Mouse (Mus musculus) E14TG2a.4 (cell line): Measurements from ENCODE around the gene Olfr693.
"Not testable (repeated sequence)": the region's sequence is repeated elsewhere in the genome, so short reads cannot be mapped to it uniquely, and the experiment has no call there.

ENCODE experiments used
- H3K27me3 ChIP-seq: 2 replicates; pipeline ENCODE4 v1.6.1; 2014; ENCODE audit warnings: low read length, control low read depth; ENCODE audit not compliant: insufficient read depth
- H3K36me3 ChIP-seq: 2 replicates; pipeline ENCODE4 v1.6.1; 2014; ENCODE audit warnings: low read length, control low read depth; ENCODE audit not compliant: insufficient read depth
- H3K4me1 ChIP-seq: replicated peaks from 2 replicates; pipeline ENCODE4 v1.6.1; 2014; ENCODE audit warnings: low read depth, low read length, control low read depth
- H3K4me3 ChIP-seq: replicated peaks from 2 replicates; pipeline ENCODE4 v1.5.1; 2014; ENCODE audit warnings: mild to moderate bottlenecking, low read length
- H3K9me3 ChIP-seq: 2 replicates; pipeline ENCODE4 v1.6.1; 2014; ENCODE audit warnings: low read length, control low read depth
- CTCF ChIP-seq: conservative IDR thresholded peaks from 2 replicates; pipeline ENCODE4 v1.5.1; 2014; ENCODE audit warnings: low read length
- NANOG ChIP-seq: IDR thresholded peaks from 2 replicates; pipeline ENCODE4 v1.6.1; 2014; ENCODE audit warnings: borderline replicate concordance, low read length, mixed read lengths
- POU5F1 ChIP-seq: IDR thresholded peaks from 2 replicates; pipeline ENCODE4 v1.6.1; 2014; ENCODE audit warnings: low read length, borderline replicate concordance

Gene Olfr693

DNA sequence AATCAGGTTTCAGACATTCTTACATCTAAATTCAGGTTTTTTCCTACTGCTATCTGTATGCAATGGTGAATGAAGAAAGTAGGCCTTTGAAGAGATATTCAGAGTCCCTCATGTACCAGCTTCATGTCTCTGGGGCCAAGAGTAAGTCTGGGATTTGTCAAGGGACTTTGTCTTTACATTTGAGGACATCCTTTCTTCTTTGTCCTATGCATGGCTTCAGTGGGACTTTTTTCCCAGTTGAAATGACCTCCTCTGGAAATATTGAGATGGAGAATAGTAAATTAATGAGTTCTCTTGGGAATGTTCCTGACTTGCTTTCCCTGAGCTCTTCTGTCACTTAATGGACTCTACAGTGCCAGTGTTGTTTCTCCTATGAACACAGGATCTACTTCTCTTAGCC is at the start of gene Olfr693:
Gene Olfr693, minus strand, starts transcription at position 101 of the 400 bp plus-strand sequence.
- H3K36me3 ChIP-seq, result no peaks in the 10 kb centered on the region
- no peaks in the 10 kb centered on the region for H3K4me1 ChIP-seq
- H3K4me3 ChIP-seq, result no peak within 1 kb of the TSS
- peaks cover 7% of the 10 kb centered on the region; the same call in 1 of the 2 replicates for H3K9me3 ChIP-seq
- no peaks in the 10 kb centered on the region for H3K27me3 ChIP-seq
- no peak for TF ChIP-seq CTCF
- no peak for TF ChIP-seq POU5F1
- TF ChIP-seq NANOG, result no peak

DNA sequence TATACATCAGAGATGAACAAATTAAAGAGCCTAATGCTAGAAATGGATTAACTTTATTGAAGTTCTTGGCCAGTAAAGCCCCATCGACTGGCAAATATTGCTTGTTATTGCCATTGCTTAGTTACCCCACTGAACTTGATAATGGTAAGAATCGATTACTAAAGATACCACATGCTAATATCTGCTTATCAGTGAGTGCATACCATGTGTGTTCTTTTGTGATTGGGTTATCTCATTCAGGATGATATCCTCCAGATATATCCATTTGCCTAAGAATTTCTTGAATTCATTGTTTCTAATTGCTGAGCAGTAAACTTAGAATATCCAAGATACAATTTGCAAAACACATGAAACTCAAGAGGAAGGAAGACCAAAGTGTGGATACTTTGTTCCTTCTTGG is 45.3 kb upstream of the Olfr693 start:
- not testable (repeated sequence) for H3K4me3 ChIP-seq, H3K9me3 ChIP-seq, H3K27me3 ChIP-seq, H3K36me3 ChIP-seq, H3K4me1 ChIP-seq

- no peaks in the 10 kb centered on the region for H3K36me3 ChIP-seq
- H3K27me3 ChIP-seq, result no peaks in the 10 kb centered on the region
- no peak for TF ChIP-seq NANOG
- TF ChIP-seq CTCF, result no peak
- no peak for TF ChIP-seq POU5F1
- H3K9me3 ChIP-seq, result peaks cover 10% of the 10 kb centered on the region; the same call in 1 of the 2 replicates
- no peaks in the 10 kb centered on the region for H3K4me1 ChIP-seq
- H3K4me3 ChIP-seq, result no peak within 1 kb of the TSS
Observed at GRCm38 (mm10) chr7:106716296-106716695, 35.9 kb upstream of the Olfr693 start, which contains the start of gene Olfr695. Gene Olfr695, minus strand, starts transcription at chr7:106716396.

GRCm38 (mm10) chr7:106711463-106711862 is 31.1 kb upstream of the Olfr693 start:
- no peaks in the 10 kb centered on the region for H3K36me3 ChIP-seq
- H3K4me3 ChIP-seq, result no peak overlapping the region
- H3K27me3 ChIP-seq, result no peaks in the 10 kb centered on the region
- H3K4me1 ChIP-seq, result no peaks in the 10 kb centered on the region
- TF ChIP-seq CTCF, result no peak
- H3K9me3 ChIP-seq, result 0 out of 2 replicates have a peak, but pooled peaks cover 2% of the 10 kb centered on the region

- H3K36me3 ChIP-seq, H3K4me1 ChIP-seq, H3K27me3 ChIP-seq, H3K4me3 ChIP-seq: not testable (repeated sequence)
- H3K9me3 ChIP-seq, result peaks cover 12% of the 10 kb centered on the region
Observed at GRCm38 (mm10) chr7:106707705-106708104, 27.3 kb upstream of the Olfr693 start.

DNA sequence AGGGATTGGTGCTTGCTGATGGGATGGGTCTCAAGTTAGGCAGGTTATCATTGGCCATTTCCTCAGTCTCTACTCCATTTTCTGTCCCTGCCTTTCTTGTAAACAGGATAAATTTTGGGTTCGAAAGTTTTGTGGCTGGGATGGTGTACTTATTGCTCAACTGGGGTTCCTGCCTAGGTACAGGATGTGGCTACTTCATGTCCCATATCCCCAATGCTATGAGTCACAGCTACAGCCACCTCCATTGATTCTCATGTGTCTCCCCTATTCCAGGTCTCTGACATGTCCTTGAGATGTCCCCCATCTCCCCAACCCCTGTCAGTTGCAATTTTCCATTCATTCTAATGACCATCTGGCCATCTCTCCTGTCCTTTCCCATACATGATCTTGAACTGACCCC is 16.5 kb upstream of the Olfr693 start:
- Histone ChIP-seq H3K27me3 (no peaks in the 10 kb centered on the region), H3K9me3 (peaks cover 23% of the 10 kb centered on the region), H3K4me3 (no peak overlapping the region), H3K4me1 (no peaks in the 10 kb centered on the region), H3K36me3 (no peaks in the 10 kb centered on the region)
- no peak for TF ChIP-seq NANOG
- no peak for TF ChIP-seq CTCF
- TF ChIP-seq POU5F1, result no peak

DNA sequence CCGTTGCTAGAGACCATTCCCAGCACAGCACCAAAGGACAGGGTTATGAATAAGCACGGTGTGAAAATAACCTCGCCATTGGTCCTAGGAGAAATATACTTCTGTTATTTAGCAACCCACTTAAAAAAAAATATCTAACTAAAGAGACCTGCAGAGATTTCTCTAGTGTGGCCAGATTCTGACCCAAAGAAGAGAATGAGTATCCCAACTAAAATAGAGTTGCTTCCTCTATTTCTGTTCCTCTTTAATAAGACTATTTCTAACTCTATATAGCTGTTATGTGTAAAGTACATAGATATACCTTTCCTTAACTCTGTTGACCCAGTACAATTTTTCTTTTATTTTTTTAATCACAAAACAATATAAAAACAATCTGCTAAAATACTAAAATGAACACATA is 12.6 kb upstream of the Olfr693 start:
- Histone ChIP-seq H3K4me1 (no peaks in the 10 kb centered on the region), H3K36me3 (no peaks in the 10 kb centered on the region), H3K4me3 (no peak overlapping the region), H3K9me3 (no peaks in the 10 kb centered on the region), H3K27me3 (no peaks in the 10 kb centered on the region)
- TF ChIP-seq POU5F1 (no peak), NANOG (no peak), CTCF (no peak)

GRCm38 (mm10) chr7:106691714-106692113 is 11.3 kb upstream of the Olfr693 start, which contains the start of gene Olfr694:
Gene Olfr694, minus strand, starts transcription at chr7:106691814.
- TF ChIP-seq NANOG (no peak), CTCF (no peak), POU5F1 (no peak)
- Histone ChIP-seq H3K9me3 (no peaks in the 10 kb centered on the region), H3K27me3 (no peaks in the 10 kb centered on the region), H3K4me1 (no peaks in the 10 kb centered on the region), H3K36me3 (no peaks in the 10 kb centered on the region), H3K4me3 (no peak within 1 kb of the TSS)

- no peak for TF ChIP-seq CTCF
- no peak for TF ChIP-seq POU5F1
- TF ChIP-seq NANOG, result no peak
- Histone ChIP-seq H3K4me3 (no peak overlapping the region), H3K27me3 (no peaks in the 10 kb centered on the region), H3K36me3 (no peaks in the 10 kb centered on the region), H3K4me1 (no peaks in the 10 kb centered on the region), H3K9me3 (no peaks in the 10 kb centered on the region)
Observed at GRCm38 (mm10) chr7:106685382-106685781, 5.0 kb upstream of the Olfr693 start.

- TF ChIP-seq POU5F1 (no peak), NANOG (no peak), CTCF (no peak)
- peaks cover 83% of the 10 kb centered on the region for H3K9me3 ChIP-seq
- no peak overlapping the region for H3K4me3 ChIP-seq
- H3K4me1 ChIP-seq, result no peaks in the 10 kb centered on the region
- no peaks in the 10 kb centered on the region for H3K27me3 ChIP-seq
- no peaks in the 10 kb centered on the region for H3K36me3 ChIP-seq
Observed at GRCm38 (mm10) chr7:106652344-106652652, 28.1 kb downstream of the Olfr693 start.
